Mouse (Mus musculus) cerebellum, adult 18-20 months (tissue): ENCODE measurements around the gene Adgrb3.

Source experiments
- DNase-seq, 2 experiments: peaks; one replicate each; pipeline ENCODE4 v3.0.0; 2021

The Adgrb3 gene

GRCm38 (mm10) chr1:25828971-25829920 is at the start of gene Adgrb3:
Gene Adgrb3, minus strand, starts transcription at chr1:25829707.
- DNase-seq = peak; percentile 44 to 50

GRCm38 (mm10) chr1:25877526-25877925 is 48.0 kb upstream of the Adgrb3 start:
- no peak for DNase-seq

- DNase-seq = no peak
Observed at GRCm38 (mm10) chr1:25857473-25857872, 28.0 kb upstream of the Adgrb3 start.

- no peak for DNase-seq
Observed at GRCm38 (mm10) chr1:25854451-25854978, 25.0 kb upstream of the Adgrb3 start.

- DNase-seq = no peak
Observed at GRCm38 (mm10) chr1:25832260-25832659, 2.8 kb upstream of the Adgrb3 start.

- no peak for DNase-seq
Observed at GRCm38 (mm10) chr1:25831521-25831900, 2.0 kb upstream of the Adgrb3 start.

GRCm38 (mm10) chr1:25830757-25831520 is 1.4 kb upstream of the Adgrb3 start:
- DNase-seq = peak; percentile 28 to 41

GRCm38 (mm10) chr1:25829921-25830751 is 629 bp upstream of the Adgrb3 start:
- DNase-seq = peak; percentile 90 to 96

- DNase-seq = peak; percentile 37 to 54
Observed at GRCm38 (mm10) chr1:25828071-25828755, 1.3 kb downstream of the Adgrb3 start.

- peak; percentile 39 to 63 for DNase-seq
Observed at GRCm38 (mm10) chr1:25827436-25827835, 2.1 kb downstream of the Adgrb3 start.

- DNase-seq = peak; percentile 70 to 86
Observed at GRCm38 (mm10) chr1:25826771-25827170, 2.7 kb downstream of the Adgrb3 start.

- peak; percentile 35 to 44 for DNase-seq
Observed at GRCm38 (mm10) chr1:25824626-25825025, 4.9 kb downstream of the Adgrb3 start.

GRCm38 (mm10) chr1:25823961-25824360 is 5.5 kb downstream of the Adgrb3 start:
- peak; percentile 38 to 46 for DNase-seq

- no peak for DNase-seq
Observed at GRCm38 (mm10) chr1:25815491-25815890, 14.0 kb downstream of the Adgrb3 start.

GRCm38 (mm10) chr1:25778784-25779183 is 50.7 kb downstream of the Adgrb3 start:
- DNase-seq = no peak

- peak in 1 of 2 experiments; percentile 25 for DNase-seq
Observed at GRCm38 (mm10) chr1:25777459-25777858, 52.0 kb downstream of the Adgrb3 start.

GRCm38 (mm10) chr1:25775440-25776130 is 53.9 kb downstream of the Adgrb3 start:
- peak in 1 of 2 experiments; percentile 17 for DNase-seq

- DNase-seq = no peak
Observed at GRCm38 (mm10) chr1:25768958-25769357, 60.5 kb downstream of the Adgrb3 start.

- DNase-seq = peak in 1 of 2 experiments; percentile 29
Observed at GRCm38 (mm10) chr1:25755265-25755664, 74.2 kb downstream of the Adgrb3 start.

GRCm38 (mm10) chr1:25754528-25754927 is 75.0 kb downstream of the Adgrb3 start:
- DNase-seq = peak; percentile 61

GRCm38 (mm10) chr1:25745575-25745974 is 83.9 kb downstream of the Adgrb3 start:
- no peak for DNase-seq
